Mouse (Mus musculus): Measurements from ENCODE around the gene Itfg1. TPM values are rescaled to one million over a fixed set of nuclear protein-coding genes. Genes with fewer than 3 reads are reported as not detected.
A peak's percentile ranks its signal among the peaks of the same experiment; 100 is the strongest.

Itfg1 gene
- polyA plus RNA-seq, 1 experiment, result 7.5 TPM

- Histone ChIP-seq H3K36me3 (replicated peaks; ENCODE audit: low read length) (peaks cover 54% of the 10 kb centered on the region), H3K9me3 (no peaks in the 10 kb centered on the region), H3K4me3 (replicated peaks) (no peak overlapping the region), H3K4me1 (peaks cover 9% of the 10 kb centered on the region), H3K27me3 (replicated peaks) (no peaks in the 10 kb centered on the region)
- TF ChIP-seq GATA1 (IDR thresholded peaks at IDR 0.05; ENCODE audit: borderline replicate concordance, low read length) (no peak), FLI1 (IDR thresholded peaks at IDR 0.05; ENCODE audit: low read length) (no peak)
Observed at GRCm38 (mm10) chr8:85780091-85780490, 60.6 kb downstream of the Itfg1 start.

- no peak overlapping the region for H3K4me3 ChIP-seq (replicated peaks)
- H3K27me3 ChIP-seq (replicated peaks), result no peaks in the 10 kb centered on the region
- TF ChIP-seq FLI1 (IDR thresholded peaks at IDR 0.05; ENCODE audit: low read length) (no peak), GATA1 (IDR thresholded peaks at IDR 0.05; ENCODE audit: borderline replicate concordance, low read length) (no peak)
- H3K9me3 ChIP-seq, result no peaks in the 10 kb centered on the region
- H3K36me3 ChIP-seq (replicated peaks; ENCODE audit: low read length), result peaks cover 42% of the 10 kb centered on the region
- H3K4me1 ChIP-seq, result peaks cover 14% of the 10 kb centered on the region
Observed at GRCm38 (mm10) chr8:85745053-85745452, 95.7 kb downstream of the Itfg1 start.

- Histone ChIP-seq H3K9me3 (no peaks in the 10 kb centered on the region), H3K4me1 (no peaks in the 10 kb centered on the region), H3K27me3 (replicated peaks) (no peaks in the 10 kb centered on the region), H3K4me3 (replicated peaks) (no peak overlapping the region), H3K36me3 (replicated peaks; ENCODE audit: low read length) (peaks cover 73% of the 10 kb centered on the region)
- TF ChIP-seq FLI1 (IDR thresholded peaks at IDR 0.05; ENCODE audit: low read length) (no peak), GATA1 (IDR thresholded peaks at IDR 0.05; ENCODE audit: borderline replicate concordance, low read length) (no peak)
Observed at GRCm38 (mm10) chr8:85730545-85730944, 110.2 kb downstream of the Itfg1 start.

GRCm38 (mm10) chr8:85717271-85717670 lies 123.5 kb downstream of the Itfg1 start:
- H3K4me3 ChIP-seq (replicated peaks), result no peak overlapping the region
- peaks cover 36% of the 10 kb centered on the region for H3K36me3 ChIP-seq (replicated peaks; ENCODE audit: low read length)
- H3K27me3 ChIP-seq (replicated peaks), result no peaks in the 10 kb centered on the region
- TF ChIP-seq FLI1 (IDR thresholded peaks at IDR 0.05; ENCODE audit: low read length) (no peak), GATA1 (IDR thresholded peaks at IDR 0.05; ENCODE audit: borderline replicate concordance, low read length) (no peak)
- no peaks in the 10 kb centered on the region for H3K9me3 ChIP-seq
- H3K4me1 ChIP-seq, result peaks cover 9% of the 10 kb centered on the region; the same call in 1 of the 2 replicates

- Histone ChIP-seq H3K4me3 (replicated peaks) (no peak overlapping the region), H3K9me3 (no peaks in the 10 kb centered on the region), H3K27me3 (replicated peaks) (no peaks in the 10 kb centered on the region), H3K4me1 (peaks cover 9% of the 10 kb centered on the region; the same call in 1 of the 2 replicates), H3K36me3 (replicated peaks; ENCODE audit: low read length) (peaks cover 30% of the 10 kb centered on the region)
- TF ChIP-seq FLI1 (IDR thresholded peaks at IDR 0.05; ENCODE audit: low read length) (no peak), GATA1 (IDR thresholded peaks at IDR 0.05; ENCODE audit: borderline replicate concordance, low read length) (no peak)
Observed at GRCm38 (mm10) chr8:85716696-85717095, 124.0 kb downstream of the Itfg1 start.

GRCm38 (mm10) chr8:85706988-85707387 lies 133.7 kb downstream of the Itfg1 start:
- no peak for TF ChIP-seq FLI1 (IDR thresholded peaks at IDR 0.05; ENCODE audit: low read length)
- no peak for TF ChIP-seq GATA1 (IDR thresholded peaks at IDR 0.05; ENCODE audit: borderline replicate concordance, low read length)
- peaks cover 10% of the 10 kb centered on the region for H3K27me3 ChIP-seq (replicated peaks)
- H3K4me3 ChIP-seq (replicated peaks), result no peak overlapping the region
- no peaks in the 10 kb centered on the region for H3K36me3 ChIP-seq (replicated peaks; ENCODE audit: low read length)
- H3K4me1 ChIP-seq, result peaks cover 7% of the 10 kb centered on the region
- peaks cover 6% of the 10 kb centered on the region for H3K9me3 ChIP-seq

- peak within 1 kb of the TSS; percentile 90 for H3K4me3 ChIP-seq (replicated peaks)
- TF ChIP-seq FLI1 (IDR thresholded peaks at IDR 0.05; ENCODE audit: low read length) (no peak), GATA1 (IDR thresholded peaks at IDR 0.05; ENCODE audit: borderline replicate concordance, low read length) (no peak)
- peaks cover 24% of the 10 kb centered on the region for H3K27me3 ChIP-seq (replicated peaks)
- no peaks in the 10 kb centered on the region for H3K36me3 ChIP-seq (replicated peaks; ENCODE audit: low read length)
- H3K9me3 ChIP-seq, result no peaks in the 10 kb centered on the region
- peaks cover 22% of the 10 kb centered on the region for H3K4me1 ChIP-seq
Observed at GRCm38 (mm10) chr8:85700751-85701351, 139.9 kb downstream of the Itfg1 start, which contains the start of gene Neto2. Neto2 (minus strand) TSS chr8:85700924.

GRCm38 (mm10) chr8:85700101-85700750 lies 140.5 kb downstream of the Itfg1 start:
- peaks cover 22% of the 10 kb centered on the region for H3K4me1 ChIP-seq
- no peaks in the 10 kb centered on the region for H3K9me3 ChIP-seq
- H3K4me3 ChIP-seq (replicated peaks), result peak overlapping the region; percentile 90
- H3K36me3 ChIP-seq (replicated peaks; ENCODE audit: low read length), result no peaks in the 10 kb centered on the region
- TF ChIP-seq FLI1 (IDR thresholded peaks at IDR 0.05; ENCODE audit: low read length) (no peak), GATA1 (IDR thresholded peaks at IDR 0.05; ENCODE audit: borderline replicate concordance, low read length) (no peak)
- peaks cover 24% of the 10 kb centered on the region for H3K27me3 ChIP-seq (replicated peaks)

GRCm38 (mm10) chr8:85699051-85699450 lies 141.7 kb downstream of the Itfg1 start:
- H3K36me3 ChIP-seq (replicated peaks; ENCODE audit: low read length), result no peaks in the 10 kb centered on the region
- peaks cover 24% of the 10 kb centered on the region for H3K27me3 ChIP-seq (replicated peaks)
- TF ChIP-seq FLI1 (IDR thresholded peaks at IDR 0.05; ENCODE audit: low read length) (no peak), GATA1 (IDR thresholded peaks at IDR 0.05; ENCODE audit: borderline replicate concordance, low read length) (no peak)
- H3K9me3 ChIP-seq, result no peaks in the 10 kb centered on the region
- H3K4me1 ChIP-seq, result peaks cover 15% of the 10 kb centered on the region
- H3K4me3 ChIP-seq (replicated peaks), result peak overlapping the region; percentile 69

Other genes starting within 250 kb of the Itfg1 start
- 0.09 TPM in 1 of 2 replicates, not detected in the other for gene Neto2, start 140.0 kb downstream of the Itfg1 start, polyA plus RNA-seq (2012; ENCODE audit: insufficient read depth, low replicate concordance)
- 1.7 and 2.5 TPM in 2 replicates for gene Phkb, start within 50 bp of the Itfg1 start, polyA plus RNA-seq (2012; ENCODE audit: insufficient read depth, low replicate concordance)

All from megakaryocyte, embryonic 14.5 days (primary cell).